17 mouse cellular contexts compared by ENCODE assay signal in the genomic region with DNA sequence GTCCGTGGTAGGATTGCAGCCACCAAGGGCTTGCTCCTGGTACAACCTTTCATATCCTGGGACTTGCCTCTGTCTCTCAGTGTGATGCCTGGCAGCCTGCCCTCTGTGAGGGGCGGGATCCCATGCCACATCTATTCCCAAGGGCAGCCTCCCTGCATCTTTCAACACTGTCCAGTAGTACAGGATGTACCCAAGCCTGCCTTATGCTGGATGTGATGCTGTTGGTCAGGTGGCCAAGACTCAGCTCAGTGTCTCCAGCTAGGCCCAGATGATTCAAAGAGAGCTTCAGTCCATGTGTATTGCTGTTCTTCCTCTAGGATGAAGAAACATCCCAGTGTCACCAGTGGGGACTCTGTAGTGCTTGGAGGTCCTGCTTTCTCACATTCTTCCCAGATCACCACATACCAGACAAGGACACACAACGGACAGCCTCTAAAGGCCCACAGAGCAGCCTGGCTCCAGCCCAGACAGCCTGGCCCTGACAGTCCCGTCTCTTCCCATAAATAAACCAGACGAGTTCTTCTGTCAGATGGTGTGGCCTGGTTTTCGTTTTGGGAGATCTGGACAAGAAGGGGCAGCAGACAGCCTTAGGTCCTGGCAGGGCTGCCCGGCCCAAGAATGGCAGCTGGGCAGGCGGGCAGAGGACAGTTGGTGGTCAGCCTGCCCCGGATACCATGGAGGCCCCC. TPM values are rescaled to one million over a fixed set of nuclear protein-coding genes. Genes with fewer than 3 reads are reported as not detected.
DNase-seq lines count a peak whose midpoint lies in the region; ATAC-seq lines count a peak whose summit lies in the region.
"Had no signal": no experiment of that assay in that cellular context is flagged by ENCODE, and none has a peak within 500 bp of the region (broad histone marks: within the 10 kb centered on the region; RNA-seq: fewer than 3 reads in every experiment).

No protein-coding gene starts in this region.

- intact Hi-C loops in gastrocnemius, postnatal 14 days (cut with DNase I; ENCODE audit: low total_unique reads): no loop called here
- intact Hi-C loops in heart, postnatal 36 days (cut with DNase I): no loop called here

- H3K27ac ChIP-seq in forebrain, embryonic 13.5 days: no peak overlapping the region
- H3K27ac ChIP-seq: embryonic facial prominence, embryonic 10.5 days; forebrain, embryonic 10.5 days; limb, embryonic 15.5 days had no signal

- peak; percentile 42 for DNase-seq in gastrocnemius, postnatal 25 days
- DNase-seq in gastrocnemius, postnatal 14 days: no peak
- DNase-seq in adrenal gland, postnatal 36 days: peak; percentile 60
- DNase-seq in cerebellum, postnatal 36 days: peak; percentile 50 to 61
- peak; percentile 46 to 60 for DNase-seq in heart, postnatal 36 days
- no peak for DNase-seq in right cerebral cortex, postnatal 14 days
- DNase-seq in B cell, adult 2 months: no peak
- DNase-seq: gastrocnemius, postnatal 10 days; kidney, adult 11 months; layer of hippocampus, postnatal 36 days; thymus, postnatal 4 days had no signal

- H3K36me3 ChIP-seq in forebrain, embryonic 13.5 days (ENCODE audit: poor library complexity, severe bottlenecking): no peaks in the 10 kb centered on the region
- H3K36me3 ChIP-seq: embryonic facial prominence, embryonic 10.5 days; forebrain, embryonic 10.5 days; limb, embryonic 15.5 days had no signal

- no peaks in the 10 kb centered on the region for H3K27me3 ChIP-seq in forebrain, embryonic 13.5 days
- H3K27me3 ChIP-seq: limb, embryonic 15.5 days; Patski had no signal

- H3K9ac ChIP-seq in forebrain, embryonic 13.5 days: no peak overlapping the region
- H3K9ac ChIP-seq: limb, embryonic 15.5 days had no signal

- H3K9me3 ChIP-seq in forebrain, embryonic 13.5 days (replicated peaks): no peaks in the 10 kb centered on the region
- H3K9me3 ChIP-seq: embryonic facial prominence, embryonic 10.5 days; forebrain, embryonic 10.5 days; limb, embryonic 15.5 days had no signal

- ATAC-seq in forebrain, embryonic 13.5 days: no peak
- ATAC-seq: CD4-positive, CD25-positive, alpha-beta regulatory T cell, adult 4 months; Patski had no signal

- no peak overlapping the region for H3K4me2 ChIP-seq in forebrain, embryonic 13.5 days
- H3K4me2 ChIP-seq: limb, embryonic 15.5 days had no signal

- peaks cover 1% of the 10 kb centered on the region; the same call in 1 of the 2 replicates for H3K4me1 ChIP-seq in forebrain, embryonic 13.5 days
- H3K4me1 ChIP-seq: forebrain, embryonic 10.5 days; limb, embryonic 15.5 days had no signal

- H3K4me3 ChIP-seq in forebrain, embryonic 13.5 days: no peak overlapping the region
- H3K4me3 ChIP-seq: embryonic facial prominence, embryonic 10.5 days; forebrain, embryonic 10.5 days; limb, embryonic 15.5 days had no signal

- WGBS in forebrain, embryonic 13.5 days: 86% methylated on average over 9 of the region's 9 CpGs

RNA-seq across cellular contexts. Expression of gene Adamts2, which starts 52.0 kb away (rescaled TPM):
- 10 to 100 TPM; 15.1 to 16.4 TPM for total RNA-seq in gastrocnemius, postnatal 25 days (2021)
- 10 to 100 TPM; 19.0 to 26.6 TPM for total RNA-seq in gastrocnemius, postnatal 14 days (2021)
- total RNA-seq in adrenal gland, postnatal 36 days (2021): 10 to 100 TPM in 1 of 2 experiments, 1 to 10 TPM in 1; 6.4 to 13.1 TPM
- 10 to 100 TPM; 16.3 to 18.7 TPM for total RNA-seq in heart, postnatal 36 days (2021)
- polyA plus RNA-seq in forebrain, embryonic 13.5 days (2015; fragmentation: Nextera tagmentation; extraction: Ambion mirVana): 0.65 and 0.96 TPM in 2 replicates
- polyA plus RNA-seq: CD4-positive, CD25-positive, alpha-beta regulatory T cell, adult 4 months had no signal

Comparison
In these comparisons a context has a peak if more than half of its experiments do, and no peak if none do; other contexts are left out.
1. DNase-seq: peak in gastrocnemius, postnatal 25 days (single experiment), adrenal gland, postnatal 36 days (2 of 2), cerebellum, postnatal 36 days (2 of 2) and heart, postnatal 36 days (2 of 2); none in gastrocnemius, postnatal 14 days (single experiment), right cerebral cortex, postnatal 14 days (single experiment) and B cell, adult 2 months (0 of 2).